Mouse (Mus musculus) ES-Bruce4 (cell line): Measurements from ENCODE around the gene Ankrd65.

Experiments used
- CTCF ChIP-seq: IDR thresholded peaks from one replicate; pipeline ENCODE4 v1.8.1; 2011; ENCODE audit warnings: low read depth, low read length
- EP300 ChIP-seq: IDR thresholded peaks from 2 replicates; pipeline ENCODE4 v1.6.1; 2011; ENCODE audit warnings: low read depth, low read length; ENCODE audit not compliant: insufficient read depth
- POLR2A ChIP-seq: IDR thresholded peaks from one replicate; pipeline ENCODE4 v1.8.1; 2011; ENCODE audit warnings: low read length; ENCODE audit not compliant: insufficient read depth

GRCm38 (mm10) chr4:155777816-155778215, 12.4 kb upstream of the Ankrd65 start:
- TF ChIP-seq POLR2A (no peak), EP300 (no peak), CTCF (no peak)
